Mouse (Mus musculus) liver, embryonic 13.5 days (tissue): ENCODE results near the gene Olfr1256. TPM values are rescaled to one million over a fixed set of nuclear protein-coding genes. Genes with fewer than 3 reads are reported as not detected.

Experiments
- ATAC-seq: fragments of 200-750 bp; cut with Nextera tagmentation; 2 replicates; pipeline ENCODE4 v1.8.0; 2017; ENCODE audit warnings: low read depth, mild to moderate bottlenecking, moderate number of reproducible peaks, moderate library complexity
- DNase-seq: peaks from one replicate; pipeline ENCODE4 v3.0.0; 2022
- H3K27ac ChIP-seq: fragments of 300-500 bp; sonication (generic); 2 replicates; pipeline ENCODE4 v1.5.1; 2015; ENCODE audit warnings: moderate library complexity, mild to moderate bottlenecking, inconsistent platforms
- H3K27me3 ChIP-seq: fragments of 300-500 bp; sonication (generic); 2 replicates; pipeline ENCODE4 v1.6.1; 2015; ENCODE audit warnings: mild to moderate bottlenecking, inconsistent platforms
- H3K36me3 ChIP-seq: fragments of 300-500 bp; sonication (generic); 2 replicates; pipeline ENCODE4 v1.6.1; 2015; ENCODE audit warnings: mild to moderate bottlenecking, inconsistent platforms
- H3K4me1 ChIP-seq: fragments of 300-500 bp; sonication (generic); replicated peaks from 2 replicates; pipeline ENCODE4 v1.6.1; 2015; ENCODE audit warnings: inconsistent platforms
- H3K4me2 ChIP-seq: fragments of 300-500 bp; sonication (generic); 2 replicates; pipeline ENCODE4 v1.6.1; 2015; ENCODE audit warnings: inconsistent platforms, mild to moderate bottlenecking, moderate library complexity
- H3K4me3 ChIP-seq: fragments of 300-500 bp; sonication (generic); replicated peaks from 2 replicates; pipeline ENCODE4 v1.5.1; 2015; ENCODE audit warnings: mild to moderate bottlenecking, inconsistent platforms
- H3K9ac ChIP-seq: fragments of 300-500 bp; sonication (generic); 2 replicates; pipeline ENCODE4 v1.6.1; 2015; ENCODE audit warnings: mild to moderate bottlenecking, inconsistent platforms
- H3K9me3 ChIP-seq: fragments of 300-500 bp; sonication (generic); replicated peaks from 2 replicates; pipeline ENCODE4 v1.6.1; 2016; ENCODE audit warnings: inconsistent platforms
- WGBS: fragments of 180-500 bp; shearing (Covaris S2); methylation state at CpG from one replicate; pipeline ENCODE4 v1.1.7; 2015; ENCODE audit not compliant: insufficient replicate concordance; 5-methylcytosine and 5-hydroxymethylcytosine counted together
- polyA plus RNA-seq: library from polyadenylated mRNA; unstranded; fragments of >200 nt; fragmentation: Nextera tagmentation; extraction: Ambion mirVana; gene quantifications from 2 replicates; pipeline ENCODE4 v1.2.1, GENCODE M21; 2015

The Olfr1256 gene
- not detected in 2 replicates for polyA plus RNA-seq

DNA sequence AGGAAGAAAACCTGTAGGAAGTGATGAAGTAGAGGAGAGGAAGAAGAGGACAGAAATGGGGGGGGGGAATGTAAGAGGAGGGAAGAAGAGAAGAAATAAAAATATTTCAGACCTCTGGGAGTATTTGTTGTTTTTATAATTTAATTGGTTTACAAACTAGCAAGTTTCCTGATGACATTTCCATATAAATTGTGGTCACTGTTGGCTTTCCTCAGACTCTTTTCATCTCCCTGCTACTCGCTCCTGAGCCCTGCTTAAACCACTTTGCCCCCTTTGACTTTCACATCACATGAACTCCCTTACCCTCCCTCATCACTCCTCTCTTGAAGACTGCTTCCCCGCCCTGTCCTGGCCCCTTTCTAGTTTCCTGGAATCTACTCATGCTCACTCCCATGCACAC, at the start of gene Olfr1256:
Olfr1256 (minus strand) TSS at position 101 of the 400 bp plus-strand sequence.
- no peaks in the 10 kb centered on the region for H3K4me1 ChIP-seq

GRCm38 (mm10) chr2:89878137-89878536, 36.8 kb upstream of the Olfr1256 start, which contains the start of gene Olfr1257:
Olfr1257 (plus strand) TSS chr2:89878437.
- H3K36me3 ChIP-seq, result no peaks in the 10 kb centered on the region
- no peaks in the 10 kb centered on the region for H3K9me3 ChIP-seq
- ATAC-seq, result no peak
- H3K4me3 ChIP-seq, result no peak within 1 kb of the TSS
- H3K27me3 ChIP-seq, result no peaks in the 10 kb centered on the region
- H3K4me1 ChIP-seq, result no peaks in the 10 kb centered on the region
- H3K27ac ChIP-seq, result no peak within 1 kb of the TSS
- no peak for DNase-seq
- H3K9ac ChIP-seq, result no peak within 1 kb of the TSS
- 71% methylated on average over 1 of the region's 1 CpGs for WGBS
- no peak within 1 kb of the TSS for H3K4me2 ChIP-seq

More for the DNA sequence above, at the start of gene Olfr1256:
- H3K9ac ChIP-seq, result no peak within 1 kb of the TSS
- H3K4me2 ChIP-seq, result no peak within 1 kb of the TSS
- no peaks in the 10 kb centered on the region for H3K36me3 ChIP-seq
- no peak for DNase-seq
- H3K4me3 ChIP-seq, result no peak within 1 kb of the TSS
- H3K27ac ChIP-seq, result no peak within 1 kb of the TSS
- WGBS, result 35% methylated on average over 2 of the region's 2 CpGs
- no peaks in the 10 kb centered on the region for H3K9me3 ChIP-seq
- no peak for ATAC-seq
- no peaks in the 10 kb centered on the region for H3K27me3 ChIP-seq

DNA sequence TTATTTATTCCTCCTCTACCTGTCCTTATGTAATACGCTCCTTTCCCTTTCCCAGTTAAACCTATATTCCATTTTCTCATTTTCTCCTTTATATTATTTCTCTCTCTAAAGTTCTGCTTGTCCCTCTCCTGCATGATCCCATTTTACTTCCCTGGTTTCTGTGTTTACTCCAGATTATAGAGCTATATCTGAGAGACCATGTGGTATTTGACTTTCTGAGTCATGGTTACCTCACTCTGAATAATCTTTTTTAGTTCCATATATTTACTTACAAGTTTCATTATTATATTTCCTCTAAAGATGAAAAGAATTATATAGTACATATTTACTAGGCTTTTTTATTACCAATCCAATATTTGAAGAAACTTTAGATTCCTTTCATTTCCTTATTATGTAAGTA, 7.9 kb upstream of the Olfr1256 start:
- no peaks in the 10 kb centered on the region for H3K4me1 ChIP-seq
- H3K27ac ChIP-seq, result no peak overlapping the region
- ATAC-seq (no peak), DNase-seq (no peak)
- no peak overlapping the region for H3K9ac ChIP-seq
- WGBS, result 66% methylated on average over 1 of the region's 1 CpGs
- H3K4me3 ChIP-seq, result no peak overlapping the region
- H3K9me3 ChIP-seq, result no peaks in the 10 kb centered on the region
- H3K4me2 ChIP-seq, result no peak overlapping the region
- H3K27me3 ChIP-seq, result no peaks in the 10 kb centered on the region
- no peaks in the 10 kb centered on the region for H3K36me3 ChIP-seq

DNA sequence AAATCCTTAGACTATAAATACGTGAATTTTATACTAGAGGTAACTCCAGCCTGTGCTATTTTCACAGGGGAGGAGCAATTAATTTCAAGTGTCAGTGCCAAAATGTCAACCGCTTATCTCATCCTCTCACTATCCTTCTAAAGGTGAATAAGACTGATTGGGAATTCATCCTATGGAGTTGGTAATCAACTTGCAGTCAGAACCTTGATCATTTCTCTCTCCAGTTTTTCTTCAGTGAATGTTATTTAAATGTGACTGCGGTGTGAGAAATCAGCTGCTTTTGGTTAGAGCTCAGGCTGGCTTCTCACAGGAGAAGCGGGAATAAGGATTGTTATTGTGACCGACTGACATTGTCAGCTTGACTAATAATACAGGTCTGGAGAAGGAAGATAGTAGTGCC, 6.8 kb upstream of the Olfr1256 start, which contains the start of gene Olfr48:
Olfr48 (minus strand) TSS at position 101 of the 400 bp plus-strand sequence.
- Histone ChIP-seq H3K4me1 (no peaks in the 10 kb centered on the region), H3K9ac (no peak within 1 kb of the TSS), H3K4me2 (no peak within 1 kb of the TSS), H3K36me3 (no peaks in the 10 kb centered on the region), H3K27me3 (no peaks in the 10 kb centered on the region), H3K27ac (no peak within 1 kb of the TSS), H3K9me3 (no peaks in the 10 kb centered on the region), H3K4me3 (no peak within 1 kb of the TSS)
- 74% methylated on average over 5 of the region's 5 CpGs for WGBS
- ATAC-seq (no peak), DNase-seq (no peak)

DNA sequence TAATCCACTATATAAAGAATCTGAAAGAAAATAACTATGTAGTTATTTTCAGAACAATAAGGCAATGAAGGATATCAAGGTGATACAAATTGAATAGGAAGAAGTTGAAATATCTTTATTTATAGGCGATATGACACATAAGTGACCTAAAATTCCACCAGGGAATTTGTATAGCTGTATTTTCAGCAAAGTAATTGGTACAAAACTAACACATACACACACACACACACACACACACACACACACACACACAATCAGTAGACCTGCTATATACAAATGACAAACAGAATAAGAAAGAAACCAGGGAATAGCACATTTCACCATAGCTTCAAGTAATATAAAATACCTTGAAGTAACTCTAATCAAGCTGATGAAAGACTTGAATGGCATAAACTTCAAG, 21.1 kb downstream of the Olfr1256 start:
- H3K36me3 ChIP-seq, result no peaks in the 10 kb centered on the region
- H3K9ac ChIP-seq, result no peak overlapping the region
- ATAC-seq, result no peak
- H3K4me2 ChIP-seq, result no peak overlapping the region
- H3K4me3 ChIP-seq, result no peak overlapping the region
- H3K27ac ChIP-seq, result no peak overlapping the region
- no peaks in the 10 kb centered on the region for H3K27me3 ChIP-seq
- H3K4me1 ChIP-seq, result no peaks in the 10 kb centered on the region
- no peaks in the 10 kb centered on the region for H3K9me3 ChIP-seq
- DNase-seq, result no peak
- WGBS, result 60% methylated on average over 1 of the region's 1 CpGs

DNA sequence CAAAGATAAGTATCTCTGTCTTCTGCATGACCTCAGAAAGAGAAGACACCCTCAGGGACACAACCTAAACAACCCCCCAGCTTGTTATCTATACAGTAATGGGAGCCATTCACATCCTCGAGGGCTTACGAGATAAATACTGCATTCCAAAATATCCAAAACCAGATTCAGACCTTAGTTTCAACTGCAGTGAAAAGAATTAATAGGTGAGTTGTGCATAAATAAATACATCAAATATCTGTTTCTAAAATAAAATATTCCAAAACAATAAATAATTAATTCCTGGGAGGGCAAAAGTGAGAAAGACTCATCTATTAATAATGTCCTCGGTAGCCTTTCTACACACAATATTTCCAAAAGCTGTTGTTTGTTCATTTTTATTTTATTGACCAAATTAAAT, 29.6 kb downstream of the Olfr1256 start, which contains the start of gene Olfr1255:
Olfr1255 (plus strand) TSS at position 301 of the 400 bp plus-strand sequence.
- H3K4me1 ChIP-seq, result no peaks in the 10 kb centered on the region
- no peak within 1 kb of the TSS for H3K27ac ChIP-seq
- no peaks in the 10 kb centered on the region for H3K36me3 ChIP-seq
- H3K4me3 ChIP-seq, result no peak within 1 kb of the TSS
- WGBS, result 63% methylated on average over 3 of the region's 3 CpGs
- no peaks in the 10 kb centered on the region for H3K27me3 ChIP-seq
- no peak within 1 kb of the TSS for H3K9ac ChIP-seq
- DNase-seq, result no peak
- no peak within 1 kb of the TSS for H3K4me2 ChIP-seq
- no peaks in the 10 kb centered on the region for H3K9me3 ChIP-seq
- no peak for ATAC-seq

GRCm38 (mm10) chr2:89810751-89811150, 30.6 kb downstream of the Olfr1256 start:
- Histone ChIP-seq H3K27ac (no peak overlapping the region), H3K36me3 (no peaks in the 10 kb centered on the region), H3K4me1 (no peaks in the 10 kb centered on the region), H3K9me3 (no peaks in the 10 kb centered on the region), H3K4me3 (no peak overlapping the region), H3K4me2 (no peak overlapping the region), H3K27me3 (no peaks in the 10 kb centered on the region), H3K9ac (no peak overlapping the region)
- ATAC-seq (no peak), DNase-seq (no peak)
- 64% methylated on average over 2 of the region's 2 CpGs for WGBS

DNA sequence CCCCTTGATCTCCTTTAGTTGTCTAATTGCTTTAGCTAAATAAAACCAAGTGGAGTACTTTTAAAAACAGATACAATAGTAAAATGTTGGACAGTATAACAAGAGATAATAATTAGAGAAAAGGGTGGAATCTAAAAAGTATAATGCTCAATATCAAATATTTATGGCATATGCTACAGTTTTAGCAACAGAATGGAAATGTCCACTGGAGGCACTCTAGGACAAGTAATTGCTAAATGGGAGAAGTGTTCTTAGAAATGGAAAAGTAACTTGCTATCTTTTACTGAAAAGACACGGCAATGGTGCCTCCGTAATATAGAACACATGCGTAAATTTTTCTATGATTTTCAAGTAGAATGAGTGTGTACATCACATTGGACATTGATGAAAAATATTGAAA, 41.8 kb downstream of the Olfr1256 start:
- ATAC-seq (no peak), DNase-seq (no peak)
- 78% methylated on average over 3 of the region's 3 CpGs for WGBS
- Histone ChIP-seq H3K4me1 (no peaks in the 10 kb centered on the region), H3K9ac (no peak overlapping the region), H3K9me3 (no peaks in the 10 kb centered on the region), H3K4me3 (no peak overlapping the region), H3K4me2 (no peak overlapping the region), H3K36me3 (no peaks in the 10 kb centered on the region), H3K27me3 (no peaks in the 10 kb centered on the region), H3K27ac (no peak overlapping the region)

DNA sequence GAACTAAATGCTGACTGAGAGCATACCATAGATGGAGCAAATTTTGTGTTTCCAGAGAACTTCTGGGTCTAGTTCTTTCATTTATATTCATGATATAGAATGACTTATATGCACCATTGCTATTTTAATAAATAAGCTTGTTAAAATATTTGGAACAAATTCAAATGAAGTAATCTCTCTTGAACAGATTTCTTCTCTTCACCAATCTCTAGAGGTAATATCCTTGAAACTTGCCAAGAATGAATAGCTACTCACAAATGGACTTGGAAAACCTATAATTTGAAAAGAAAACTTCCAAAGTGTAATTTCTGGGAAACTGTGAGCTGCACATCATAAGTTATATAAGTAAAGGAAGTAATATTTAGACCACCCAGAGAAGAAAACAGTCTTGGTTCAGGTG, 47.8 kb downstream of the Olfr1256 start, which contains the start of gene Olfr1254:
Olfr1254 (minus strand) TSS at position 101 of the 400 bp plus-strand sequence.
- H3K4me3 ChIP-seq, result no peak within 1 kb of the TSS
- H3K27ac ChIP-seq, result no peak within 1 kb of the TSS
- no peaks in the 10 kb centered on the region for H3K27me3 ChIP-seq
- no peak within 1 kb of the TSS for H3K9ac ChIP-seq
- H3K4me1 ChIP-seq, result no peaks in the 10 kb centered on the region
- ATAC-seq (no peak), DNase-seq (no peak)
- no peaks in the 10 kb centered on the region for H3K36me3 ChIP-seq
- no peaks in the 10 kb centered on the region for H3K9me3 ChIP-seq
- H3K4me2 ChIP-seq, result no peak within 1 kb of the TSS

Other genes with a start within 250 kb of the Olfr1256 start
- not detected in 2 replicates for gene Olfr1246, start 248.4 kb downstream of the Olfr1256 start, polyA plus RNA-seq
- not detected in 2 replicates for gene Olfr1247, start 227.4 kb downstream of the Olfr1256 start, polyA plus RNA-seq
- gene Olfr1248, start 223.3 kb downstream of the Olfr1256 start, polyA plus RNA-seq, result not detected in 2 replicates
- not detected in 2 replicates for gene Olfr1249, start 206.6 kb downstream of the Olfr1256 start, polyA plus RNA-seq
- not detected in 2 replicates for gene Olfr1250, start 180.1 kb downstream of the Olfr1256 start, polyA plus RNA-seq
- not detected in 2 replicates for gene Olfr1251, start 169.6 kb downstream of the Olfr1256 start, polyA plus RNA-seq
- not detected in 2 replicates for gene Olfr1252, start 116.5 kb downstream of the Olfr1256 start, polyA plus RNA-seq
- not detected in 2 replicates for gene Olfr1253, start 84.5 kb downstream of the Olfr1256 start, polyA plus RNA-seq
- not detected in 2 replicates for gene Olfr1254, start 47.9 kb downstream of the Olfr1256 start, polyA plus RNA-seq
- gene Olfr1255, start 29.5 kb downstream of the Olfr1256 start, polyA plus RNA-seq, result not detected in 2 replicates
- gene Olfr48, start 6.7 kb upstream of the Olfr1256 start, polyA plus RNA-seq, result not detected in 2 replicates
- not detected in 2 replicates for gene Olfr1257, start 36.9 kb upstream of the Olfr1256 start, polyA plus RNA-seq
- gene Olfr1258, start 85.8 kb upstream of the Olfr1256 start, polyA plus RNA-seq, result not detected in 2 replicates
- gene Olfr1259, start 107.1 kb upstream of the Olfr1256 start, polyA plus RNA-seq, result not detected in 2 replicates
- gene Olfr1260, start 132.8 kb upstream of the Olfr1256 start, polyA plus RNA-seq, result not detected in 2 replicates
- gene Olfr1261, start 149.7 kb upstream of the Olfr1256 start, polyA plus RNA-seq, result not detected in 2 replicates
- gene Olfr1262, start 158.6 kb upstream of the Olfr1256 start, polyA plus RNA-seq, result not detected in 2 replicates
- gene Olfr1263, start 170.6 kb upstream of the Olfr1256 start, polyA plus RNA-seq, result not detected in 2 replicates
- not detected in 2 replicates for gene Olfr1264, start 184.0 kb upstream of the Olfr1256 start, polyA plus RNA-seq
- gene Olfr1265, start 193.8 kb upstream of the Olfr1256 start, polyA plus RNA-seq, result not detected in 2 replicates
- not detected in 2 replicates for gene Olfr140, start 222.0 kb upstream of the Olfr1256 start, polyA plus RNA-seq